Mouse (Mus musculus) hindbrain, embryonic 16.5 days (tissue): ENCODE measurements around the gene Fbxl17. TPM values are rescaled to one million over a fixed set of nuclear protein-coding genes. Genes with fewer than 3 reads are reported as not detected.

Experiments used
- ATAC-seq: fragments of 200-750 bp; cut with Nextera tagmentation; 2 replicates; pipeline ENCODE4 v1.8.0; 2017; ENCODE audit warnings: moderate TSS enrichment, moderate library complexity
- H3K27ac ChIP-seq: fragments of 300-500 bp; sonication (generic); 2 replicates; pipeline ENCODE4 v1.5.1; 2014; ENCODE audit warnings: low read depth, mild to moderate bottlenecking, control low read depth, low read length, moderate library complexity
- H3K27me3 ChIP-seq: fragments of 300-500 bp; sonication (generic); replicated peaks from 2 replicates; pipeline ENCODE4 v1.6.1; 2014; ENCODE audit warnings: low read length; ENCODE audit not compliant: control insufficient read depth, insufficient read depth
- H3K36me3 ChIP-seq: fragments of 300-500 bp; sonication (generic); 2 replicates; pipeline ENCODE4 v1.6.1; 2014; ENCODE audit warnings: mild to moderate bottlenecking, low read length, moderate library complexity, mixed read lengths; ENCODE audit not compliant: control insufficient read depth, insufficient read depth
- H3K4me1 ChIP-seq: fragments of 300-500 bp; sonication (generic); 2 replicates; pipeline ENCODE4 v1.6.1; 2014; ENCODE audit warnings: low read depth, low read length; ENCODE audit not compliant: control insufficient read depth, insufficient read depth
- H3K4me2 ChIP-seq: fragments of 300-500 bp; sonication (generic); 2 replicates; pipeline ENCODE4 v1.6.1; 2014; ENCODE audit warnings: mild to moderate bottlenecking, low read length, control low read depth, moderate library complexity
- H3K4me3 ChIP-seq: fragments of 300-500 bp; sonication (generic); 2 replicates; pipeline ENCODE4 v1.5.1; 2014; ENCODE audit warnings: mild to moderate bottlenecking, low read length, control low read depth, moderate library complexity
- H3K9ac ChIP-seq: fragments of 300-500 bp; sonication (generic); 2 replicates; pipeline ENCODE4 v1.6.1; 2014; ENCODE audit warnings: low read depth, mild to moderate bottlenecking, control low read depth, low read length, moderate library complexity
- H3K9me3 ChIP-seq: fragments of 300-500 bp; sonication (generic); 2 replicates; pipeline ENCODE4 v1.6.1; 2014; ENCODE audit warnings: mild to moderate bottlenecking, low read length, moderate library complexity; ENCODE audit not compliant: control insufficient read depth
- WGBS: fragments of 180-500 bp; shearing (Covaris S2); extraction: QIAGEN DNeasy Blood & Tissue Kit; methylation state at CpG from one replicate; pipeline ENCODE4 v1.1.7; 2014; 5-methylcytosine and 5-hydroxymethylcytosine counted together
- microRNA-seq: library from miRNA; unstranded; fragments of <30 nt; microRNA quantifications from one replicate; pipeline ENCODE4, GENCODE M21; 2017
- polyA plus RNA-seq: library from polyadenylated mRNA; unstranded; fragments of >200 nt; fragmentation: Nextera tagmentation; extraction: Ambion mirVana; gene quantifications from 2 replicates; pipeline ENCODE4 v1.2.1, GENCODE M21; 2015

Gene Fbxl17
- polyA plus RNA-seq, 1 experiment from 2014 or later = 9.5 TPM

GRCm38 (mm10) chr17:63007876-63008275 is 491.9 kb downstream of the Fbxl17 start:
- Histone ChIP-seq H3K9me3 (no peaks in the 10 kb centered on the region), H3K4me1 (peaks cover 7% of the 10 kb centered on the region), H3K4me2 (no peak overlapping the region), H3K27ac (no peak overlapping the region; the same call in 1 of the 2 replicates), H3K36me3 (no peaks in the 10 kb centered on the region), H3K4me3 (no peak overlapping the region), H3K9ac (no peak overlapping the region), H3K27me3 (no peaks in the 10 kb centered on the region)
- ATAC-seq = peak; percentile 17; the same call in 1 of the 2 replicates
- WGBS = 54% methylated on average over 12 of the region's 12 CpGs

Small RNA genes lying within 50 kb of the gene (microRNA-seq; reads per million reads assigned to microRNA genes)
- gene Gm24813 = not detected
